In the genomic region with DNA sequence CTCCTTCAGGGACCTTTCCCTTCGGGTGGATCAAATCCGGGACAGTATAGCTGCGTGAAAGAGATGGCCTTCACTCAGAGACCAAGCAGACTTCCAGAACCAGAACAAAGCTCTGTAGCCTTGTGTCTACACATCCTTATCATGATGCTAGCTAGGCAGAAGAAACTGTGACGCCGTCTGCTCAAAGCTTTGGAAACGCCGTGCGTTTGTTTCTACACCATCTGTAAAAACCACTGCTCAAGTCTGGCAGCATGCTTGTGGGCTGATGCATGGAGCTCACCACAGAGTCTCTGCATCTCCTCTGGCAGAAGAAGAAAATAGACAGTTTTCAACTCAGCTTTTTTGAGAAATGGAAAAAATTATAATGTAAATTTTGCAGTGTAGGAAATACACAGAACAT, we compare ENCODE assay signal across 20 mouse cellular contexts. TPM values are rescaled to one million over a fixed set of nuclear protein-coding genes. Genes with fewer than 3 reads are reported as not detected.
DNase-seq lines count a peak whose midpoint lies in the region; ATAC-seq lines count a peak whose summit lies in the region.
"Had no signal": no experiment of that assay in that cellular context is flagged by ENCODE, and none has a peak within 500 bp of the region (broad histone marks: within the 10 kb centered on the region; RNA-seq: fewer than 3 reads in every experiment).

No protein-coding gene starts in this region.

- intact Hi-C loops in left cerebral cortex, postnatal 25 days (cut with DNase I) = no loop called here

- no peak for DNase-seq in frontal cortex, postnatal 25 days (ENCODE audit: low spot score in 2 of 2)
- DNase-seq in left cerebral cortex, postnatal 25 days (ENCODE audit: low spot score in 2 of 2) = peak; percentile 30 to 72
- DNase-seq in left cerebral cortex, adult 11 months (ENCODE audit: low spot score) = no peak
- peak; percentile 53 for DNase-seq in layer of hippocampus, adult 8-10 months (ENCODE audit: low spot score in 2 of 2)
- DNase-seq in telencephalon, adult 2 months (ENCODE audit: low read depth, low spot score) = peak; percentile 46
- DNase-seq in gastrocnemius, postnatal 4 days (ENCODE audit: low spot score in 2 of 2) = no peak
- DNase-seq: adrenal gland, postnatal 14 days; cerebellum, adult 9-10 months; gastrocnemius, postnatal 25 days; heart, postnatal 4 days; kidney, adult 18-20 months; kidney, postnatal 4 days; lung, adult 2 months; lung, postnatal 14 days had no signal

- peak; percentile 95 for ATAC-seq in frontal cortex, adult (ENCODE audit: low TSS enrichment)
- ATAC-seq: CD4-positive, CD25-positive, alpha-beta regulatory T cell, adult 4 months; inflammation-experienced regulatory T-cells, adult 6 months; liver, embryonic 12.5 days had no signal

RNA-seq across cellular contexts. Expression of a gene that starts 13.4 kb away (rescaled TPM):
- under 1 TPM in 1 of 2 experiments, not detected in 1; 0.50 TPM for total RNA-seq in left cerebral cortex, postnatal 25 days (2021)
- total RNA-seq in layer of hippocampus, adult 8-10 months (2022) = 1 to 10 TPM in 1 of 4 experiments, under 1 TPM in 2, not detected in 1; 0.94 to 1.3 (median 0.97) TPM
- total RNA-seq in gastrocnemius, postnatal 4 days (2021) = under 1 TPM; 0.80 to 0.83 TPM
- total RNA-seq: gastrocnemius, postnatal 25 days had no signal

RNA-seq across cellular contexts. Expression of a gene that starts 22.7 kb away (rescaled TPM):
- total RNA-seq in left cerebral cortex, postnatal 25 days (2021) = under 1 TPM; 0.64 to 0.87 TPM
- 1 to 10 TPM; 1.3 to 2.4 (median 1.8) TPM for total RNA-seq in layer of hippocampus, adult 8-10 months (2022)
- 1 to 10 TPM in 1 of 2 experiments, under 1 TPM in 1; 0.78 to 1.1 TPM for total RNA-seq in gastrocnemius, postnatal 4 days (2021)
- total RNA-seq: adrenal gland, postnatal 14 days; gastrocnemius, postnatal 25 days; heart, adult 8-10 months; megakaryocyte progenitor cell, adult 5-6 weeks had no signal

RNA-seq across cellular contexts. Expression of a gene that starts 55.4 kb away (rescaled TPM):
- 10 to 100 TPM; 23.2 to 28.9 TPM for total RNA-seq in left cerebral cortex, postnatal 25 days (2021)
- total RNA-seq in layer of hippocampus, adult 8-10 months (2022) = 10 to 100 TPM; 33.5 to 36.8 (median 34.8) TPM
- total RNA-seq in gastrocnemius, postnatal 4 days (2021) = 10 to 100 TPM; 35.6 to 41.7 TPM

RNA-seq across cellular contexts. Expression of a gene that starts 55.5 kb away (rescaled TPM):
- total RNA-seq in left cerebral cortex, postnatal 25 days (2021) = under 1 TPM; 0.53 to 0.80 TPM
- 1 to 10 TPM; 1.1 to 4.6 (median 3.2) TPM for total RNA-seq in layer of hippocampus, adult 8-10 months (2022)
- 1 to 10 TPM in 1 of 2 experiments, under 1 TPM in 1; 0.76 to 1.1 TPM for total RNA-seq in gastrocnemius, postnatal 4 days (2021)

Comparison
In these comparisons a context has a peak if more than half of its experiments do, and no peak if none do; other contexts are left out.
1. DNase-seq: peak in left cerebral cortex, postnatal 25 days (2 of 2), layer of hippocampus, adult 8-10 months (2 of 2) and telencephalon, adult 2 months (single experiment); none in frontal cortex, postnatal 25 days (0 of 2), left cerebral cortex, adult 11 months (single experiment) and gastrocnemius, postnatal 4 days (0 of 2).